Mouse (Mus musculus) right cerebral cortex, adult 18-20 months (tissue): Measurements from ENCODE around the gene Xylt1.

Experiments
- DNase-seq: peaks from one replicate; pipeline ENCODE4 v3.0.0; 2022; ENCODE audit warnings: mixed read lengths

Gene Xylt1

DNA sequence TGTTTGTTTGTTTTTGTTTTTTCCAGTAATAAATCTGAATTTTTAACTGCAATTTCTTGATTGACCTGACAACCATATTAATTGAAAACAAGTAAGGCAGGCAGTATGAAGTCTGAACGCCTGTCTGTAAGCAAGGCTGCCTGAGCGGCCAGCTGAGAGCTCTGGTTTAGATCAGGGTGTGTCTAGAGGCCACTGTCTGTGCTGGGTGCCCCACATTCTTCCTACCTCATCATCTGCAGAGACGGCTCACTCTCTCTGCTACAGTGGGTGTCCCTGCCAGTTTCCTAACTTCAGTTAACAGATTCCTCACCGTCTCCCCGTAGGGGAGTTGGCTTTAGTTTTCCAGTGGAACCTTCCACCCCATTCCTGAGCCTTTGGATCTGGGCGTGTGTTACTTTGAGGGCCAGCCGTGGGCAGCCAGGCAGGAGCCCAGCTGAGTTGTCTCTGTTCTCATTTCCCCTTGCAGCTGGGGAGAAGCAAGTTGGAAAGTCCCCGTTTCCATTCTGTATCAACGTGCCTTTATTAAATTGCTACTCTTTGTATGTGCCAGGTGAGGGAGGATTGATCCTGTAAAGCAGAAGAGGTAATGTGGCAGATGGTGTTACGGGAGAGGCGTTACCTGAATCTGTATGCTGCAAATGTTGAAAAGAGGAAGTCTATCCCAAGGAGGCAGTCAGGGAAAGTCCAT is 187.0 kb downstream of the Xylt1 start:
- DNase-seq = no peak

DNA sequence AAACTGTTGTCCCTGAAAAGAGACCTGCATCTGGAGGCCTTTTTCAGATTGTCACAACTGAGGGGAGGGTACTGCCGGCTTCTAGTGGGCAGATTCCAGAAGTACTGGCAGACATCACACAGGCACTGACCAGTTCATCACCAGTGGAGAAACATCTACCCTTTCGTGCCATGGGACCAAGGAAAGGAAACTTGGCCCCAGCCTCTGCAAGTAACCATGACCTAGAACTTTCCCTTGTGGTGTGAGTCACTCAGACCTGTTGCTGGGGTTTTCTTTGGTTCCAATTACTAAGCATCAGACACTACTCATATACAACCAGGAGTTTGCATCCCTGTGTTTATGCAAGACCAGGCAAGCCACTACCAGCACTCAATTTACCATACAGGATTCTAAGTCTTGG is 190.4 kb downstream of the Xylt1 start:
- DNase-seq = no peak

DNA sequence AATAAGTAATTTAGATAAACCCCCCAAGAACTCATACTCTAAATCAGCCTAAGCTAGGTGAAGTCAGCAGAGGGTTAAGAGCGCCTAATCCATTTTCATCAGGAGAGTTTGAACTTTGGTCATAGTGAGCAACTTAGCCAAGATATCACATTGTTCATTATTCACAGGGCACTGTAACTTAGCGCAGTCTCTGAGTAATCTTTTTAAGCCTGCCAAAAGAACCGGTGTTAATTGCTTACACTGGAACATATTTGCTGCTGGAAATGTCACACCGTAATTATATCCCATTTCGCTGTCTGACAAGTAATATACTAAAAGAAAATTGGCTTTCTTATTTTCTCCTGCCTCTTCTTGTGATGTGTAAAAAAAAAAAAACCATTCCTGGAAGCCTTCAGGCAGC is 190.9 kb downstream of the Xylt1 start:
- DNase-seq = no peak

- DNase-seq = peak; percentile 47
These were observed 192.4 kb downstream of the Xylt1 start for GRCm38 (mm10) chr7:117573170-117573569.

- DNase-seq = no peak
These were observed 194.6 kb downstream of the Xylt1 start for GRCm38 (mm10) chr7:117575417-117575816.

DNA sequence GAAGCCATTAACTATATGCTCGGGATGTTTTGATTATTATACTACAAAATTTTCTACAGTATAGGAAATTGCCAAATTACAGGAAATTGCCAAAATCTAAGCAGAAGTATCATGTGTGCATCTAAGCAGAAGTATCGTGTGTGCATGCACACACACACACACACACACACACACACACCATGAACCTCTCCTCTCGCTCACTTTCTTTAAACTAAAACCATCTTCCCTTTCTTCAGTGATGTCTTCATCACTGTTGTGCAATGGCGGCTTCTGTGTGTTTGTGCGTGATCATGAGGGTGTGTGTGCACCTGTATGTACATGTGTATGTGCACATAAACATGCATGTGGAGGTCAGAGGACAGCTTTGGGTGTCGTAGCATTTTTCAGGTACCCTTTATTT is 196.3 kb downstream of the Xylt1 start:
- DNase-seq = no peak

DNA sequence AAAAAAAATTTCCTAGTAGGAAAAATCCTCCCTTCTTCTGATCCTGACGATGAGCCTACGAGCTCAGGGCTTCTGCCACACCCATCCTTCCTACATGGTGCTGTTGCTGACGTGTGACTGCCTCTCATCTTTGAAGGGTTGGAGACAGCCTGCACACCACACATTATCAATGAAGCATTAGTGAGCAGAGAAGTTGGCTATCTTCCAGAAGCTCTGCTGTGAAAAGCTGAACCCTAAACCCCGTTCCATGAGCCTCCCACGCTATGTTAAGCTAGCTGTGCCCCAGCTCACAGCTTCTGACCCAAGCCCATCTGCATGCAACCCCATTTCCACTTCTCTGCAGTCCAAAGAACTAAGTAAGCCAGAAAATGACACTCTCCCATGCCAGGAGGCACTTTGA is 204.4 kb downstream of the Xylt1 start:
- DNase-seq = no peak

DNA sequence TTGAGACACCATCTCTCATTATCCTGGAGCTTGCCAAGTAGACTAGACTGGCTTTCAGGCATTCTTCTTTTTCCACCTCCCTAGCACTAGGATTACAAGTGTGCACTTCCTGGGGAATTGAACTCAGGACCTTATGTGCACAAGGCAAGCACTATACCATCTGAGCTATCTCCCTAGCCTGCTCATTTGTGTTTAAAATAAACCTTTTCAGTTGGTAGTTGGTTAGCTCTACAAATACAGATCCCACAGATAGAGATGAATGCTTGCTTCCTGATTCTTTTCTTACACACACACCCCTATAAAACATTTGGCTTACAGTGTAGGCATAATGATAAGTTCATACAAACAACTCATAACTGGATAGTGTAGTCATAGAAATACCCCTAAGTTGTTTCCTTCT is 206.0 kb downstream of the Xylt1 start:
- no peak for DNase-seq

DNA sequence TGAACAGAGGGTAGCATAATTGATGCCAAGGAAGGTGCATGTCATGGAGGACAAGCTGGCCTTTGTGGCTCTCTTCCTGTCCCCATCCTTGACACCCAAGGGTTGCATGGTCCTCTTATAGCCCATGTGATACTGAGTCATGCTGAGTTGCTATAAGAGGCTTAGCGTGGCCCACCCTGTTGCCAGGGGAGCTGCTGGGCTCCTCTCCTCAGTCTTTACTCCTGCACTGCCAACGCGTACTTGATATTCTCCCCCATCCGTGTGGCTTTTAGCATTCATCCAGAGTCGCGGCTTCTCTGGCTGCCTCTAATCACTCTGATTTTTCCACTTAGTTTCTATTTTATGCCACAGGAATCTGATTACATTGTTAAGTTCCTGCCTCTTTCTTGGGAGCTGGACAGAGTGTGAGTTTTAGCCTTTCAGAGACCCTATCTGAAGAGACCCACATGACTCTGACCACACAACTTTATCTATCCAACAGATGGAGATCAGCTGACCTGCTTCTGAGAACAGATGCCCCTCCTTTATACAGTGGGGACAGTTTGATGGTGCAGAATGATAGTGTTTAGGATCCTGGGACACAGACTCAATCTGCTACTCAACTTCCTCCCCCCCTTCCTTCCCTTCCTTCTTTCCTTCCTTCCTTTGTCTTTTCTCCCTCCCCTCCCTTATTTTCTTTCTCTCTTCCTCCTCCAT is 206.6 kb downstream of the Xylt1 start:
- DNase-seq = no peak

- no peak for DNase-seq
These were observed 207.6 kb downstream of the Xylt1 start for GRCm38 (mm10) chr7:117588426-117588825.

DNA sequence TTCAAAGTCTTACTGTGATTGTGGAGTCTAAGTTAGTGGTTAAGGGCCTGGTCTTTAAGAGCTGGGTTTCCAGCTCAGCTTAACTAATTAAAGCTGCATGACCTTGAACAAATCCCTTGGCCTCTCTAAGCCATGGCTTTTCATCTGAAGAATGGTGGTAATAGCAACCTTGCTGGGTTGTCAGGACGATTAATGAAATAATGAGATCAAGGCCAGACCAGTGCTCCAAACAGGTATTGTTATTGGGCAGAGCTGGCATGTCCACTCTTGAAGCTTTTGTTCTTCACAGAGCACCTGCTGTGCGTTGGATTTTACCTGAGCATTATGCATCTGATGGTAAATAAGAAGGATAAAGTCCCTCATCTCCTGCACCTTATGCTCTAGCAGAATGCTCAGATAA is 208.6 kb downstream of the Xylt1 start:
- DNase-seq = no peak

GRCm38 (mm10) chr7:117589820-117590219 is 209.0 kb downstream of the Xylt1 start:
- DNase-seq = no peak

- DNase-seq = no peak
These were observed 213.4 kb downstream of the Xylt1 start for GRCm38 (mm10) chr7:117594191-117594590.

DNA sequence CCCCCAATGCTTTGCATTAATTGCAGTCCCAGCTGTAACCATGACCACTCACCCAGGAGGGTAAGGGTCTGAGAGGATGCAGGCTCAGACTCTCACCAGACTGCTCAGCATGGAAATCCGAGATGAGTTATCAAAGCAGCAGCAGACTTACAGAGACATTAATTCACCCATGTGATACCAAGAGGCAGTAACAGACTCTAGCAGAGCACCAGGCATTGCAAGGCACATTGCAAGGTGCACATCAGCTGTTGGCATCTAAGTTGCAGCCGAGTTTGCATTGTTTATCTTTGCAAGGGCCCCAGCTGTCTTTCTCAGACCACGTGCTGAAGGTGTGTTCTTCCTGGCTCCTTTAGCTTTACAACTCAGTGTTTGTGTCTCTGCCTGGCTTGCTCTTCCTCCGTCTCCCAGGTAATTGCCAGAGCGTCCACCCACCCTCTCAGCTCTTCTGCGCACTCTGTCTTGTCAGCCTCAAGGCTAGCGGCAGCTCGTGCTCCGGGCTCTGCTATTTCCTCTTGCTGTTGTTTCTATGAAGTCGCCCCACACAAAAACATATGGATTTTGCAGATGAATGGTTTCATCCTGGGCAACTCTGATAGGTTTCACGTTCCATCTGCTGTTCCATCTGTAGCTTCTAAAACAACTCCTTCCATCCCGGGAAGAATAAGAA is 214.4 kb downstream of the Xylt1 start:
- DNase-seq = peak; percentile 69

DNA sequence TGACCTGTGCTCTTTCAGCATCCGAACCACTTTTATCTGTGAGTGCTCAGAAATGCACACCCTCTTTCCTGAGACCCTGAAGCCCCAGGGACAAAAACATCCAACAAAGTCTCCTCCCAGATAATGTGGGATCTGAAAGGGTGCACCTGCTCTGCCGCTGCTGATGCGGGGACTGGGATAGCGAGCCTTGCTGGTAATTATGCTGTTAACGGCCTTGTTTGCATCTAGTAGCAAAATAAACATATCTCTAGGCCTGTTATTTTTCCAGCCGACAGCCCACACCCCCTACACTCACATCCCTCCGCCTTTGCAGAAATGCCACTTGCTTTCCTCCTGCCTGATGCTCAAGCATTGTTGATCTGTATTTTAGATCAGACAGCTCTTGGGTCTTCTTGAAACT is 219.7 kb downstream of the Xylt1 start:
- DNase-seq = no peak

DNA sequence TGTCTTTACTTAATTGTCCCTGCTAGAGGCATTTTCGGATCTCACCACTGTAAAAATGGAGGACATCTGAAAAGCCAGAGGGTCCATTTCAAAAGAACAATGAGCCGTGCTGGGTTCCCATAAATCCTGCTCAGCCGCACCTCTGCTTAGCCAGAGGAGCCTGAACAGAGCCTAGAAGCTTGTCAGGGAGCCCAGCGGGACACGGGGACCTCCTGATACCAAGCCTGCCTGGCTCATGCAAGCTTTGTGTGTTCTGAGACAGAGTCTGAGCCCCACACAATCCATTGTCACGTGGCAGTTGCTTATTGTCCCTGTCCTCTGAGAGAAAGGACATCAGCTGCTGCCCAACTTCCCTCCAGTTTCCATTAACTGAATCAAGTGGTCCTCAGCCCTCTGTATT is 229.7 kb downstream of the Xylt1 start:
- DNase-seq = no peak

- DNase-seq = no peak
These were observed 232.2 kb downstream of the Xylt1 start for GRCm38 (mm10) chr7:117612788-117613473.

DNA sequence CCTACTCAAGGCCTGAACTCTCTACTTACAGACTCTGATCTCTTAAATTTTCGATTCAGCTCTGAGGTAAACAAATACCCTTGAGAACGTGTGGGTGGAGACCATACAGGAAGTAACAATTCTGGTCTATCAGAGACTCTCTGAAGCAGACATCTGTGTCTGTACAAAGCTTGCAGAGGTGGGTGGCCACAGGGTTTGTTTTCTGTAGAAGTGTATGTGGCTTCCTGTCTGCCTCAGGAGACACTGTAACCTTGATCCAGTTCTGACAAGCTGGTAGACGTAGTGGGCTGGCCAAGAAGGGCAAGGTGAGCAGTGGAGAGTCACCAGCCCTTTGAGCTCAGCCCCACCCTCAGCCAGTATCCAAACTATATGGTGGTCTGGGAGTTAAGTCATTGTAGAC is 233.0 kb downstream of the Xylt1 start:
- no peak for DNase-seq

- DNase-seq = no peak
These were observed 233.6 kb downstream of the Xylt1 start for GRCm38 (mm10) chr7:117614346-117614745.

DNA sequence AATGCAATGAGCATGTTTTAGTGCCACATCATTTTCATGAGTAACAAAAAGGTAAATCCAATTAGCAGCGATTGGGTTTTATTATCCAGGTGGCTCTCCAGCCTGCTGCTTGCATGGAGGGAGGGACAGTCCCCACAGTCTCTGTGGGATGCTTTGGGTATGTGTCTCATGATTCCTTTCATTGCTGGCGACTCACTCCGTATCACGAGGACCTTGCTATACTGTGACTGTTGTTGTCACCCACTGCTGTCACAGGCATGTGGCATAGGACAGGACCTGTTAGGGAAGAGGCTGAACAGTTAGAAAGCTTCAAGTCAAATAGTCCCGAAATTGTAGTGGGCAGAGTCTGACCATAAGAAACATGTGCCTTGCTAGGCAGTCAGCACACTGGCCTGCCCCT is 234.1 kb downstream of the Xylt1 start:
- DNase-seq = no peak

- DNase-seq = no peak
These were observed 235.5 kb downstream of the Xylt1 start for GRCm38 (mm10) chr7:117616277-117616676.

DNA sequence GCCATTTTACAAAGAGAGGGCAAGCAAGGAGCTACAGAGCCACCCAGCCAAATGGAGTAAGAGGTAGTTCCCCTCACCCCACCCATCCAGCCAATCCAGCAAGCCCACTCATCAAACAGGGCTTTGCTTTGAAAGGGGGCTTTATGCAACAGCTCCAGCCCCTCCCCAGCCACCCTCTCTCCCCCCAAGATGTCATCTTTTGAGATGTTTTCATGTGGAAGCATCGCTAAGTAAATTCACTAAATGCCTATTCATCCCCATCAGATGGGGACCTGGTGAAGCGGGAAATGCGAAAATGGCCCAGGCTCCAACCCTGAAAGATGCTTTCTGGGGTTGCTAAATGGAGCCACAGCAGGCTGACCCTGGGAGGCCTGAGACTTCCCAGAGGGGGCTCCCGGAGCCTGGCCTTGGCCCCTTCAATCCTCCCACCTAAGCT is 238.0 kb downstream of the Xylt1 start:
- no peak for DNase-seq

- peak; percentile 44 for DNase-seq
These were observed 240.8 kb downstream of the Xylt1 start for GRCm38 (mm10) chr7:117621566-117621965.

GRCm38 (mm10) chr7:117622769-117623168 is 242.0 kb downstream of the Xylt1 start:
- no peak for DNase-seq
